Mouse (Mus musculus) cerebellum, adult 2 months (tissue): ENCODE results near the gene Gpn1.

Source experiments
- CTCF ChIP-seq: fragments of 200-500 bp; IDR thresholded peaks from 2 replicates; pipeline ENCODE4 v1.5.1; 2011; ENCODE audit warnings: low read depth, mild to moderate bottlenecking, control low read depth, low read length, moderate library complexity, borderline replicate concordance; ENCODE audit not compliant: insufficient read depth
- POLR2A ChIP-seq: fragments of 200-500 bp; IDR thresholded peaks from 2 replicates; pipeline ENCODE4 v1.6.1; 2011; ENCODE audit warnings: low read length, control low read depth, borderline replicate concordance; ENCODE audit not compliant: insufficient read depth

- no peak for TF ChIP-seq CTCF
- TF ChIP-seq POLR2A: no peak
These were observed 9.1 kb upstream of the Gpn1 start, which contains the start of gene 4930548H24Rik for GRCm38 (mm10) chr5:31485440-31485839.
